Mouse (Mus musculus) heart, adult 2 months (tissue): ENCODE data around the gene Blm.

Experiments
- CTCF ChIP-seq: fragments of 200-600 bp; IDR thresholded peaks from 2 replicates; pipeline ENCODE4 v1.8.1; 2022; ENCODE audit warnings: antibody characterized with exemption, mild to moderate bottlenecking, moderate library complexity
- POLR2A ChIP-seq: fragments of 200-500 bp; IDR thresholded peaks from 2 replicates; pipeline ENCODE4 v1.6.1; 2011; ENCODE audit warnings: mild to moderate bottlenecking, low read depth, low read length, control low read depth; ENCODE audit not compliant: insufficient read depth

GRCm38 (mm10) chr7:80424722-80425121 is 110.2 kb downstream of the Blm start:
- TF ChIP-seq CTCF (peak; percentile 45), POLR2A (no peak)
